Mouse (Mus musculus) brain, embryonic 14.5 days (tissue): ENCODE measurements around the gene Shmt2.

Experiments
- CTCF ChIP-seq: fragments of 200-500 bp; IDR thresholded peaks from 2 replicates; pipeline ENCODE4 v1.5.1; 2012; ENCODE audit warnings: inconsistent platforms, mild to moderate bottlenecking, moderate library complexity, borderline replicate concordance; ENCODE audit not compliant: insufficient read depth, insufficient read length; ENCODE audit errors: extremely low read depth
- POLR2A ChIP-seq: fragments of 200-500 bp; IDR thresholded peaks from 2 replicates; pipeline ENCODE4 v1.6.1; 2012; ENCODE audit warnings: mild to moderate bottlenecking, inconsistent platforms, borderline replicate concordance; ENCODE audit not compliant: poor library complexity, insufficient read depth, insufficient read length, severe bottlenecking; ENCODE audit errors: extremely low read depth

- no peak for TF ChIP-seq CTCF
- TF ChIP-seq POLR2A, result no peak
Observed at GRCm38 (mm10) chr10:127549892-127550291, 27.6 kb upstream of the Shmt2 start.
